Mouse (Mus musculus) limb, embryonic 11.5 days (tissue): ENCODE data around the gene Aak1. TPM values are rescaled to one million over a fixed set of nuclear protein-coding genes. Genes with fewer than 3 reads are reported as not detected.

ENCODE experiments used
- ATAC-seq: fragments of 200-750 bp; cut with Nextera tagmentation; 2 replicates; pipeline ENCODE4 v1.8.0; 2017; ENCODE audit warnings: low read depth; ENCODE audit not compliant: insufficient number of reproducible peaks, low FRiP score, low TSS enrichment
- DNase-seq: peaks from one replicate; pipeline ENCODE4 v3.0.0-alpha.2; 2015; ENCODE audit warnings: low spot score
- H3K27ac ChIP-seq: fragments of 300-500 bp; sonication (generic); replicated peaks from 2 replicates; pipeline ENCODE4 v1.5.1; 2014; ENCODE audit warnings: low read depth, mild to moderate bottlenecking, low read length
- H3K27me3 ChIP-seq: fragments of 300-500 bp; sonication (generic); 2 replicates; pipeline ENCODE4 v1.6.1; 2014; ENCODE audit warnings: mild to moderate bottlenecking, low read length, mixed read lengths; ENCODE audit not compliant: control insufficient read depth, insufficient read depth
- H3K36me3 ChIP-seq: fragments of 300-500 bp; sonication (generic); 2 replicates; pipeline ENCODE4 v1.6.1; 2014; ENCODE audit warnings: mild to moderate bottlenecking, low read length, moderate library complexity, mixed read lengths; ENCODE audit not compliant: control insufficient read depth, insufficient read depth
- H3K4me1 ChIP-seq: fragments of 300-500 bp; sonication (generic); 2 replicates; pipeline ENCODE4 v1.6.1; 2014; ENCODE audit warnings: low read length, mixed read lengths; ENCODE audit not compliant: control insufficient read depth, insufficient read depth
- H3K4me2 ChIP-seq: fragments of 300-500 bp; sonication (generic); 2 replicates; pipeline ENCODE4 v1.6.1; 2014; ENCODE audit warnings: low read depth, mild to moderate bottlenecking, moderate library complexity; ENCODE audit not compliant: severe bottlenecking
- H3K4me3 ChIP-seq: fragments of 300-500 bp; sonication (generic); 2 replicates; pipeline ENCODE4 v1.5.1; 2014; ENCODE audit warnings: low read depth, low read length
- H3K9ac ChIP-seq: fragments of 300-500 bp; sonication (generic); 2 replicates; pipeline ENCODE4 v1.6.1; 2014; ENCODE audit warnings: mild to moderate bottlenecking, low read length
- H3K9me3 ChIP-seq: fragments of 300-500 bp; sonication (generic); 2 replicates; pipeline ENCODE4 v1.6.1; 2016; ENCODE audit warnings: low read length; ENCODE audit not compliant: control insufficient read depth
- WGBS: fragments of 180-500 bp; shearing (Covaris S2); extraction: QIAGEN DNeasy Blood & Tissue Kit; methylation state at CpG from one replicate; pipeline ENCODE4 v1.1.7; 2014; 5-methylcytosine and 5-hydroxymethylcytosine counted together
- polyA plus RNA-seq: library from polyadenylated mRNA; unstranded; fragments of >200 nt; fragmentation: Nextera tagmentation; extraction: Ambion mirVana; gene quantifications from 2 replicates; pipeline ENCODE4 v1.2.1, GENCODE M21; 2014

The Aak1 gene
- polyA plus RNA-seq, 1 experiment from 2014 or later = 14.1 TPM

- Histone ChIP-seq H3K9ac (no peak overlapping the region), H3K4me1 (0 out of 2 replicates have a peak, but pooled peaks cover 2% of the 10 kb centered on the region), H3K27ac (no peak overlapping the region; the same call in 1 of the 2 replicates), H3K36me3 (no peaks in the 10 kb centered on the region), H3K27me3 (no peaks in the 10 kb centered on the region), H3K9me3 (no peaks in the 10 kb centered on the region), H3K4me2 (peak overlapping the region; percentile 19), H3K4me3 (no peak overlapping the region)
- 6% methylated on average over 7 of the region's 7 CpGs for WGBS
- peak; percentile 61 for DNase-seq
- ATAC-seq = no peak
Measured at GRCm38 (mm10) chr6:86815436-86815835, 33.9 kb upstream of the Aak1 start.

DNA sequence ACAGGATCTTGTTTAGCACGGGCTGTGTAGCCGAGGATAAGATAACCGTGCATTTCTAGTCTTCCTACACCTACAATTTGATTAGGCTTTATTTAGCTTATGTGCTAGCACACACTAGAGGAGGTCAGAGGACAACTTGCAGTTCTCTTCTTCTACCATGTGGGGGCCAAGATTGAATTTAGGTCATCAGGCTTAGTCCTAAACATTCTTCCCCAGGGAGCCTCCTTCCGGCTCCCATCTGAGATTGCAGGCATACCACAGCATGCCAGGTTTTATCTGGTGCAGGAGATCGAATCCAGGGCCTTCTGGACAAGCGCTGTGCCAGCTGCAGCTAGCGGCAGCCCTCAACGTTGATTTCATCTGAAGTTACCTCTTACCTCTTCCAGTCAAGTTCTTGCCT lies 32.7 kb upstream of the Aak1 start:
- Histone ChIP-seq H3K4me1 (0 out of 2 replicates have a peak, but pooled peaks cover 2% of the 10 kb centered on the region), H3K4me3 (no peak overlapping the region), H3K9ac (no peak overlapping the region), H3K9me3 (no peaks in the 10 kb centered on the region), H3K4me2 (no peak overlapping the region), H3K36me3 (no peaks in the 10 kb centered on the region), H3K27me3 (no peaks in the 10 kb centered on the region), H3K27ac (no peak overlapping the region)
- 22% methylated on average over 8 of the region's 8 CpGs for WGBS
- no peak for ATAC-seq
- peak; percentile 38 for DNase-seq

- DNase-seq = no peak
- H3K27me3 ChIP-seq = peaks cover 5% of the 10 kb centered on the region
- no peak overlapping the region for H3K4me2 ChIP-seq
- no peaks in the 10 kb centered on the region for H3K36me3 ChIP-seq
- H3K9ac ChIP-seq = no peak overlapping the region
- H3K9me3 ChIP-seq = no peaks in the 10 kb centered on the region
- no peak for ATAC-seq
- H3K4me3 ChIP-seq = no peak overlapping the region
- WGBS = 77% methylated on average over 4 of the region's 4 CpGs
- H3K4me1 ChIP-seq = peaks cover 9% of the 10 kb centered on the region; the same call in 1 of the 2 replicates
- H3K27ac ChIP-seq = no peak overlapping the region
Measured at GRCm38 (mm10) chr6:86818914-86819313, 30.4 kb upstream of the Aak1 start.

DNA sequence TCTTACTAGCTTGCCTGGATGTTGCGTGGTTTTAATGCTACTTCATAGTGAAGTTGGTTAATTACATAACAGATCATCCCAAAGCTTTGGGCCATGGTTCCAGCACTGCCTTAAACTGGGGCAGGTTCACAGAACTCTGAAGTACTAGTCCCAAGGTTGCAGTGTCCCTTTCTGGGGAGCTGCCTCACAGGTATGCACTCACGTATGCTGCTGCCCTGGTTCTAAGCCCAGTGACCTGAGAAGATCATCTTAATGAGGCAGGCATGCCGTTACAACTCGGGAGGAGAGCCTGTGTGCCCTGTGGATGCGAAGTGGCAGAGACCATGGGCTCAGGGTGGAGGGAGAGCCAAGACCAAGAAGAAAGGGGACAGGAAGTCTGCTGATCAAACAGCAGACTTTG lies 29.4 kb upstream of the Aak1 start:
- WGBS = 72% methylated on average over 5 of the region's 5 CpGs
- H3K27me3 ChIP-seq = peaks cover 5% of the 10 kb centered on the region

DNA sequence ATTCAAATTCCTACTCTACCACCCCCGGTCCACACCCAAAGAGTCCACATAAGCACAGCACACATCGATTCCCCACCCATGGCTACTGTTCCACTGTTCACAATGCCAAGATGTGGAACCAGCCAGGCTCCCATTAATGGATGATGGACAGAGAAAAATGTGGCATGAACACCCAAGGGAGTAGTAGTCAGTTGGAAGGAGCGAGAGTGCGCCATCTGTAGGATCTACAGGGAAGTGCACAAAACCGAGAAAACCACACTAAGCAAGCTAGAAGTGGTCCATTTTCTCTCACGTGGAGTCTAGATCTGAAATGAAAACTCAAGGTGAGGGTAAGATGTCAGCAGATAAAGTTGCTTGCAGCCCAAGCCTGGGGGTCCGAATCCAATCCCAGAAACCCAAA lies 28.6 kb upstream of the Aak1 start:
- no peak for ATAC-seq
- no peak overlapping the region for H3K27ac ChIP-seq
- no peaks in the 10 kb centered on the region for H3K36me3 ChIP-seq
- H3K9me3 ChIP-seq = no peaks in the 10 kb centered on the region
- no peak overlapping the region for H3K4me3 ChIP-seq
- peaks cover 7% of the 10 kb centered on the region; the same call in 1 of the 2 replicates for H3K4me1 ChIP-seq
- peaks cover 5% of the 10 kb centered on the region for H3K27me3 ChIP-seq
- 61% methylated on average over 7 of the region's 7 CpGs for WGBS
- H3K4me2 ChIP-seq = no peak overlapping the region
- no peak overlapping the region for H3K9ac ChIP-seq
- DNase-seq = no peak

More for the DNA sequence above, 29.4 kb upstream of the Aak1 start:
- H3K4me1 ChIP-seq = peaks cover 9% of the 10 kb centered on the region; the same call in 1 of the 2 replicates
- no peaks in the 10 kb centered on the region for H3K36me3 ChIP-seq
- H3K4me2 ChIP-seq = no peak overlapping the region
- no peak for ATAC-seq
- H3K27ac ChIP-seq = no peak overlapping the region
- no peak overlapping the region for H3K9ac ChIP-seq
- no peak overlapping the region for H3K4me3 ChIP-seq
- no peaks in the 10 kb centered on the region for H3K9me3 ChIP-seq
- DNase-seq = no peak

DNA sequence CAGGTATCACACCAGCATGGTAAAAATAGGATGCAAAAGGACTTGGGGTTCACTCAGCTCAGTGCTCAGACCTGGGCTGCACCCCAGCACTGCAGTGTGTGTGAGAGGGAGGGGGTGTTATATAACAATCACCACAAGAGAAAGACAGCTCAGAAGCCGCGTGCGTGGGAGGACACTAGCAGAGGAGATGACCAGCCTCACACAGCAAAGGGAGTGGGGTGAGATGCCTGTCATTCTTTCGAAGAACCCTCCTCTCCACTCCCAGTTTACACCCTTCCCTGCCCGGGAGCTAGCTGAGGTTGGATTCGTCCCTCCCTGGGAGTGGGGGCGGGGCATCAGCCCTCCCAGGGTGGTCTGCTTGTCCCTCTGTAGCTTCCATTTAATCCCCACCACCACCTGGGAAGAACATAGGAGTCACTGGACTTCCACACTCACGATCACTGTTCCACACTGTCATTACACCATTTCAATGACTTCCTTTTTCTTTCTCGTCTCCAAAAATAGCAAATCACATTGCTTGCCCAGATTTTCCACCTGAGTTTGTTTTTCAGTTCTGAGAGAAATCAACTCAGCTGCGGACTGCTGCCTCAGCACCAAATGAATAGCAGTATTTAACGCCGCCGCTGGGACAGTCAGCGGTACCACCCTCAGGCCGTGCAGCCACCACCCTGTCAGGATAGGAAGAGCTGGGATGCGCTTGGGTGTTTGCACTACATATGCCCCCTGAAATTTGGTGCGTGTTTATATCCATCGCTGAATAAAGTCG lies 26.8 kb upstream of the Aak1 start:
- peaks cover 5% of the 10 kb centered on the region for H3K27me3 ChIP-seq
- H3K4me2 ChIP-seq = peak overlapping the region; percentile 31
- WGBS = 5% methylated on average over 19 of the region's 19 CpGs
- no peak overlapping the region for H3K27ac ChIP-seq
- 0 out of 2 replicates have a peak overlapping the region, but pooled peaks have one; percentile 5 for H3K4me3 ChIP-seq
- H3K9ac ChIP-seq = no peak overlapping the region
- DNase-seq (no peak), ATAC-seq (no peak)
- no peaks in the 10 kb centered on the region for H3K9me3 ChIP-seq
- peaks cover 7% of the 10 kb centered on the region; the same call in 1 of the 2 replicates for H3K4me1 ChIP-seq
- no peaks in the 10 kb centered on the region for H3K36me3 ChIP-seq

DNA sequence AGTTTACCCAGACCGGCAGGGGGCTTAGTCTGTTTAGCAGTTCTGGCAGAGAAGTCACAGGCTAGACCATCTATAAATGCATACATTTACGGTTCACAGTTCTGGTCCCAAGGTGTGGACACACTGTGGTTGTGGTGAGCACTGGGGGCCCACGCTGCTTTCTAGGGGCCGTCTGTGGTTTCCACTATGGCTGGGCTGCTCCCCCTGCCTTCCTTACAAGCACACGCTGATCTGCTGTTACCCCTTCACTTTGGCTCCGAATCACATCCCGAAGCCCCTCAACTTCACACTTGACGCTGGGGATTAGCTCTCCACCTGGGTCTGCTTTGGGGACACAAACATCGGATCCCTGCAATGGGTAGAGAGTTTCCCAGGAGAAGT lies 26.3 kb upstream of the Aak1 start:
- Histone ChIP-seq H3K4me3 (no peak overlapping the region), H3K36me3 (no peaks in the 10 kb centered on the region), H3K4me2 (peak overlapping the region; percentile 31; the same call in 1 of the 2 replicates), H3K9me3 (no peaks in the 10 kb centered on the region), H3K9ac (no peak overlapping the region), H3K4me1 (peaks cover 7% of the 10 kb centered on the region; the same call in 1 of the 2 replicates), H3K27ac (no peak overlapping the region), H3K27me3 (peaks cover 5% of the 10 kb centered on the region)
- 27% methylated on average over 9 of the region's 9 CpGs for WGBS
- ATAC-seq = no peak
- DNase-seq = no peak

- Histone ChIP-seq H3K9me3 (no peaks in the 10 kb centered on the region), H3K9ac (no peak overlapping the region), H3K27me3 (peaks cover 5% of the 10 kb centered on the region), H3K4me2 (no peak overlapping the region), H3K4me1 (peaks cover 7% of the 10 kb centered on the region; the same call in 1 of the 2 replicates), H3K36me3 (no peaks in the 10 kb centered on the region), H3K4me3 (no peak overlapping the region), H3K27ac (no peak overlapping the region)
- ATAC-seq = no peak
- WGBS = 46% methylated on average over 10 of the region's 10 CpGs
- DNase-seq = no peak
Measured at GRCm38 (mm10) chr6:86823824-86824223, 25.5 kb upstream of the Aak1 start.
